Mouse (Mus musculus) lung, adult 2 months (tissue): ENCODE data around the gene Krt80.

Source experiments
- CTCF ChIP-seq: fragments of 200-500 bp; IDR thresholded peaks from 2 replicates; pipeline ENCODE4 v1.5.1; 2011; ENCODE audit warnings: mild to moderate bottlenecking, low read length, control low read depth; ENCODE audit not compliant: insufficient read depth
- POLR2A ChIP-seq: fragments of 200-500 bp; IDR thresholded peaks from 2 replicates; pipeline ENCODE4 v1.6.1; 2011; ENCODE audit warnings: low read depth, mild to moderate bottlenecking, control low read depth, low read length, borderline replicate concordance; ENCODE audit errors: extremely low read depth

- TF ChIP-seq POLR2A (no peak), CTCF (no peak)
Measured at GRCm38 (mm10) chr15:101308440-101309348, 61.3 kb downstream of the Krt80 start.
